Mouse (Mus musculus): Measurements from ENCODE around the gene Adamtsl2.
A peak's percentile ranks its signal among the peaks of the same experiment; 100 is the strongest.

Adamtsl2 gene

DNA sequence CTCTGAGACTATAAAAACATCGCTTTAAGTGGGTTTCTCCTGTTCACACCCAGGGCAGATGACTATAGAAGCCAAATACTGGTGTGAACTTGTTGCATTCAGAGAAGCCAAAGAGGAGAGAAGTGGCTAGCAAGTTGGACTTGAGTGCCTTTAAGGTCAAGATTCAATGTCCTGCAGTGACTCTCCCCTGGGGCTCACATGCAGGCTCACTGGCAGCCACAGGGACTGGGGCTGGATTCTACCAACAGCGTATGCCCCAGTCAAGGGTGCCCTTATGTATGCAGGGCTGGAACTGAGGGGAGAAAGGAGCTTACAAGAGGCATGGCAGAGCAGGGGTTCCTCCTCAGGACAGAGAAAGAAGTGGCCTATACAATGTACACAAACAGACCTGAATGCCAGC, 40.6 kb downstream of the Adamtsl2 start:
- no peak for DNase-seq (ENCODE audit: low spot score)

DNA sequence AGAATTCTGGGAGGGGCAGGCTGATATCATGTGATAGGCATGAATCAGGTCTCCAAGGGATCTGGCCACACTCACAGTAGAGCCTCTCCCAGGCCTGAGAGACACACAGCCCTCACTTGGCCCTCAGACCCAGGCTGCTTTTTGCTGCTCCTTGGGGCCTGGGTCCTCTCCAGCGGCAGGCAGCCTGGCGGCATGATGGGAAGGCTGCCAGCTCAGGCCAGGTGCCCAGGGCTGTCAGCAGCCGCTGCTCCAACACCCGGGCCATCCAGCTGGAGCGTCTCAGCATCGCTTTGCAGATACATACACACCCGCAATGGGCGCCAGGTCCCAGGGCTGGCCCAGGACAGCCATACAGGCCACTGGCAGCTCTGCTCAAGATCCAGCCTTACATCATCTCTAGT, 41.1 kb downstream of the Adamtsl2 start:
- DNase-seq (ENCODE audit: low spot score) = no peak

GRCm38 (mm10) chr2:27121626-27122355, 42.6 kb downstream of the Adamtsl2 start:
- peak; percentile 41 for DNase-seq (ENCODE audit: low spot score)

DNA sequence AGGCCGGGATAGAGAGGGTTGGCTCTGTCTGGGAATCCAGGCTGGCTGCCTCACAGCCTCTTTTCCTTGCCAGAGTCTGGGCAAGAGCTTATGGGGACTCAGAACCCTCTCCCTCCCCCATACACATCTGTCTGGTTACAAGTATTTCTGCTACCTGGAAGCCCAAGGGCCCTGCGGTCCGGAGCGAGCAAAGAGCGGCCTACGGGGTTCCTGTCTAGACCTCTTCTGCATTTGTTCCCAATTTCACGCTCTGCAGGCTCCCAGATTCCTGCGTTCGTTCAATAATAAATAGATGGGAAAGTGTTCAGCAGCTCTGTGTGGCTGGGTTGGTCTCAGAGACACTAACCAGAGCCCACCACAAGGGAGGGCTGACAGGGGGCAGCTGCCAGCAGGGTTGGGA, 43.4 kb downstream of the Adamtsl2 start:
- peak; percentile 51 for DNase-seq (ENCODE audit: low spot score)

GRCm38 (mm10) chr2:27123121-27123520, 43.9 kb downstream of the Adamtsl2 start:
- DNase-seq (ENCODE audit: low spot score) = no peak

GRCm38 (mm10) chr2:27125979-27126378, 46.8 kb downstream of the Adamtsl2 start:
- DNase-seq (ENCODE audit: low spot score) = peak; percentile 65

- no peak for DNase-seq (ENCODE audit: low spot score)
Measured at GRCm38 (mm10) chr2:27126496-27126895, 47.3 kb downstream of the Adamtsl2 start.

GRCm38 (mm10) chr2:27128990-27129389, 49.8 kb downstream of the Adamtsl2 start:
- DNase-seq (ENCODE audit: low spot score) = no peak

DNA sequence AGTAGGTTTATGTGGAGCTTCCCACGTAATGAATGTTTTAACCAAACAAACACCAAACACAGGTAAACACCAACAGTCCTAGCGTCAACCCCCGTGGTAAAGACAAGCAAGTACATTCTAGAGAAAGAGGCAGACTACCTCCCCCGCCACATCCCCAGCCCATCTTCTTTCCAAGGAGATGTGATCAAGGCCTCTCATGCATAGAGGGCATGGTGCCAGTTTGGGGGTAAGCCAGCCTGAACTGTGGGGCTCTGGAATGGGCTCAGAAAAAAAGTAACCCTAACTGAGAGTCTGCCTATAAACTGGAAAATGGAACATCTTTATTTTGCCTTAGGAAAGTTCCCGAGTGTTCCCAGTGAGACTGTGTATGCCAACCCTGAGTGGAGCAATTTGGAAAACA, 56.8 kb downstream of the Adamtsl2 start:
- no peak for DNase-seq (ENCODE audit: low spot score)

- no peak for DNase-seq (ENCODE audit: low spot score)
Measured at GRCm38 (mm10) chr2:27136336-27136735, 57.2 kb downstream of the Adamtsl2 start.

DNA sequence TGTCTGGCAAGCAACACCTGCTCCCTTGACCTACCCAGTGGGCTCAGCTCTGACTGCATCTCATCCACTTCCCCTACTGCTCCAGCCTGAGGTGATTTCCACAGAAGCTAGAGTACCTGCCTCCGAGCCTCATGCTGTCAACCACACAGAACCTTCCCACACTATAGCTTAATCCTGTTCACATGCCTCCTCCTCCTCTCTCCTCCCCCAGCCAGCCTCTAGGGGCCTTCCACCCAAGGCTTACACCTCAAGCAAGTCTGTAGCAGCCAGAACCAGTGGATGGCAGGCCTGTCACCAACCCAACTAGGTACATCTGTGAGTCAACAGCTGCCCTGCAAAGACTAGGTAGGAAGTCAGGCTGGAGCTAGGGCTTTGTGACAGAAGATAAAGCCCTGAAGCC, 57.6 kb downstream of the Adamtsl2 start:
- DNase-seq (ENCODE audit: low spot score) = no peak

- DNase-seq (ENCODE audit: low spot score) = no peak
Measured at GRCm38 (mm10) chr2:27138356-27138755, 59.2 kb downstream of the Adamtsl2 start.

- DNase-seq (ENCODE audit: low spot score) = peak; percentile 72
Measured at GRCm38 (mm10) chr2:27141950-27142693, 62.9 kb downstream of the Adamtsl2 start, which contains the start of gene Fam163b. Gene Fam163b (minus strand): TSS chr2:27142491.

- no peak for DNase-seq (ENCODE audit: low spot score)
Measured at GRCm38 (mm10) chr2:27144957-27145356, 65.8 kb downstream of the Adamtsl2 start.

GRCm38 (mm10) chr2:27146840-27147239, 67.7 kb downstream of the Adamtsl2 start:
- no peak for DNase-seq (ENCODE audit: low spot score)

DNA sequence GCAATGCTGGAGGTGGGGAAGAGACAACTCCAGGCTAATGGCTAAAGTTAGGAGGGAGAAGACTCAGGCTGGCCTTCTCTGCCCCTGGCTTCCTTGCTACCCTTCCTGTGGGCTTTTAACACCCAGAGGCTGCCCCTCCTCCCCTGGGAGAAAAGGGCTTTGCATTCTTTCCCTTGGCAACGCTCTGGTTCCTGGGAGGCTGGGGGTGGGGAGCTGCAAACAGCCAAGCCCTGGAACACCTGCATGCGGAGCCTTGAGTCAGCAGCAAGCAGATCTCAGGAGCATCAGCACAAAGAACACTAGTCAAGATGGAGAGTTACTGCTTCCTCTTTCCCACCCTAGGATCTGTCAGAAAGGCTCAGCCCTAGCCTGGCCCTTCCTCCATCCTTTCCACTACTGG, 70.3 kb downstream of the Adamtsl2 start:
- DNase-seq (ENCODE audit: low spot score) = no peak

GRCm38 (mm10) chr2:27154466-27155185, 75.4 kb downstream of the Adamtsl2 start:
- no peak for DNase-seq (ENCODE audit: low spot score)

DNA sequence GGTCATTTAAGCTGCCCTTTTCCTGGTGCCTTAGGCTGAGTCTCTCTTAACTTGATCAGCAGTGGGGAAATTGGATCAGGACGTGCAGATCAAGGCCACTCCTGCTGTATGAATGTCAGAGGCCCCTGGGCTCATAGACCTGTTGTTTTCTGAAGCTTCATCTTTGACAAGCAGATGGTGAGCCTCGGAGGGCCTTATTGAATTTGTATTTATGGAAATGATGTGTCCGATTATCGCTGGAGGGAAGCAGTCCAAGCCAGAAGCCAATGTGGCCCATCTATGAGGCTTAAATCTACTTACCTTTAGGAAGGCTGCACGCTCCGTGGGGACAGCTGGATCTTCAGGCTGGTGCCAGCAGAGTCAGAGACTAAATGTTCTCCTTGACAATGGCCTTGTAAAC, 77.4 kb downstream of the Adamtsl2 start:
- DNase-seq (ENCODE audit: low spot score) = no peak
